Mouse (Mus musculus): ENCODE data around the gene Eif5b. TPM values are rescaled to one million over a fixed set of nuclear protein-coding genes. Genes with fewer than 3 reads are reported as not detected.

Eif5b gene
- polyA plus RNA-seq, 1 experiment = 54.2 TPM

- TF ChIP-seq POLR2A (IDR thresholded peaks at IDR 0.05; ENCODE audit: borderline replicate concordance, low read depth, low read length) (no peak), CTCF (IDR thresholded peaks at IDR 0.05; ENCODE audit: low read depth, low read length) (no peak)
- Histone ChIP-seq H3K27ac (ENCODE audit: insufficient read depth, low read depth, low read length) (no peak overlapping the region), H3K4me1 (ENCODE audit: control insufficient read depth, insufficient read depth, low read length) (no peaks in the 10 kb centered on the region), H3K4me3 (ENCODE audit: insufficient read depth, low read length) (no peak overlapping the region)
Observed at GRCm38 (mm10) chr1:38103214-38103613, 105.4 kb downstream of the Eif5b start.

GRCm38 (mm10) chr1:38103813-38104212, 106.0 kb downstream of the Eif5b start:
- H3K4me1 ChIP-seq (ENCODE audit: control insufficient read depth, insufficient read depth, low read length) = no peaks in the 10 kb centered on the region
- no peak overlapping the region for H3K4me3 ChIP-seq (ENCODE audit: insufficient read depth, low read length)
- TF ChIP-seq CTCF (IDR thresholded peaks at IDR 0.05; ENCODE audit: low read depth, low read length) (no peak), POLR2A (IDR thresholded peaks at IDR 0.05; ENCODE audit: borderline replicate concordance, low read depth, low read length) (no peak)
- H3K27ac ChIP-seq (ENCODE audit: insufficient read depth, low read depth, low read length) = no peak overlapping the region

Other genes starting within 250 kb of the Eif5b start
- gene Tsga10, start 131.6 kb upstream of the Eif5b start, polyA plus RNA-seq (2012; ENCODE audit: insufficient read depth, insufficient read length, missing spikeins) = 11.6 and 14.6 TPM in 2 replicates
- 0.55 and 2.0 TPM in 2 replicates for gene Lipt1, start 126.3 kb upstream of the Eif5b start, polyA plus RNA-seq (2012; ENCODE audit: insufficient read depth, insufficient read length, missing spikeins)
- gene Mitd1, start 107.6 kb upstream of the Eif5b start, polyA plus RNA-seq (2012; ENCODE audit: insufficient read depth, insufficient read length, missing spikeins) = 29.7 and 33.5 TPM in 2 replicates
- gene Mrpl30, start 107.5 kb upstream of the Eif5b start, polyA plus RNA-seq (2012; ENCODE audit: insufficient read depth, insufficient read length, missing spikeins) = 109 and 123 TPM in 2 replicates
- not detected in 2 replicates for gene Lyg2, start 81.5 kb upstream of the Eif5b start, polyA plus RNA-seq (2012; ENCODE audit: insufficient read depth, insufficient read length, missing spikeins)
- not detected in 2 replicates for gene Lyg1, start 40.3 kb upstream of the Eif5b start, polyA plus RNA-seq (2012; ENCODE audit: insufficient read depth, insufficient read length, missing spikeins)
- gene Txndc9, start 117 bp upstream of the Eif5b start, polyA plus RNA-seq (2012; ENCODE audit: insufficient read depth, insufficient read length, missing spikeins) = 81.8 and 82.9 TPM in 2 replicates
- gene Rev1, start 131.8 kb downstream of the Eif5b start, polyA plus RNA-seq (2012; ENCODE audit: insufficient read depth, insufficient read length, missing spikeins) = 12.0 and 13.4 TPM in 2 replicates